Mouse (Mus musculus): ENCODE results near the gene Smdt1.
A peak's percentile ranks its signal among the peaks of the same experiment; 100 is the strongest.

Gene Smdt1

DNA sequence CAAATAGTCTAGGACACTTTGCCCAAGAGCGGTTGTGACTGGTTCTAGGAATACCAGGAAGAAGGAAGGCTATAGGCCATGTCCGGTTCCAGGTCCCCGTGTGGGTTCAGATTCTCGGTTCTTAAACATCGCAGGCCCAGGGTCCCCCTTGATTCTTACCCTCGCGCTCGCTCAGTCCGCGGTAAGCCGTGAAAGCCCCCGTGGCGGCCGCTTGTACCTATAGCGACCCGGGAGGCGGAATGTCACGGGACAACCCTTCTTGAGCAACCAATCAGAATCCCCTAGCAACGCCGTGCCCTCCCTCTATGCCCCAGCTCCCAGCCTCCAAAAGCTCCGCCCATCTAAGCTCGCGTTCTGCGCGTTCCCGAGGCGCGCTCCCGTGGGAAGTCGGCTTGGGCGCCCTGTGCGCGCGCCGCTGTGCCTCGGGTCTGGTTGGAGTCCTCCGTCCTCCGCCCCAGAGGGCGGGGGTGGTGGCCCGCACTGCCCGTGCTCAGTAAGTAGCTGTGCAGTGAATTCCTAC lies at the start of gene Smdt1, which contains the start of the genes Naga and Pheta2:
Gene Smdt1 (plus strand): TSS at position 367 of the 520 bp plus-strand sequence.
Gene Naga (minus strand): TSS at position 333 of the 520 bp plus-strand sequence.
Gene Pheta2 (plus strand): TSS at position 350 of the 520 bp plus-strand sequence.
- peak; percentile 98 for DNase-seq (ENCODE audit: inconsistent ontology term)

DNA sequence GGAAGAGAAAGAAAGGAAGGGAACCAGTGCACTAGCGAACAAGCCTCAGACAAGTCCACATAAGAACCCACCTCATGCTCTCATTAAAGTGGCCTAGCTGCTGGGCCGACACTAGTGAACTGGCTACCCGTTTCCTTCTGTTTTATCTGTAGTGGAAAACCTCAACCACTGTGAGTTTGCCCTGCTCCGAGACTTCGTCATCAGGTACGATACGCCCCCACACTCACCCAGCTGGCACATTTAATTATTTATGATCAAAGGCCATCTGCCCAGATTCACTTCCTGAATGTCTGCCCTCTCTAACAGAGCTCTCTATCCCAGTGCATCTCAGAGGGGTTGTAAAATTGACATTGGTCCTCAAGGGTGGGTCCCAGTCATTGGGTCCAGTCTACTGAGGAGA lies 48.5 kb upstream of the Smdt1 start:
- DNase-seq (ENCODE audit: inconsistent ontology term), result no peak

- DNase-seq (ENCODE audit: inconsistent ontology term), result no peak
Measured at GRCm38 (mm10) chr15:82292851-82293250, 45.9 kb upstream of the Smdt1 start.

DNA sequence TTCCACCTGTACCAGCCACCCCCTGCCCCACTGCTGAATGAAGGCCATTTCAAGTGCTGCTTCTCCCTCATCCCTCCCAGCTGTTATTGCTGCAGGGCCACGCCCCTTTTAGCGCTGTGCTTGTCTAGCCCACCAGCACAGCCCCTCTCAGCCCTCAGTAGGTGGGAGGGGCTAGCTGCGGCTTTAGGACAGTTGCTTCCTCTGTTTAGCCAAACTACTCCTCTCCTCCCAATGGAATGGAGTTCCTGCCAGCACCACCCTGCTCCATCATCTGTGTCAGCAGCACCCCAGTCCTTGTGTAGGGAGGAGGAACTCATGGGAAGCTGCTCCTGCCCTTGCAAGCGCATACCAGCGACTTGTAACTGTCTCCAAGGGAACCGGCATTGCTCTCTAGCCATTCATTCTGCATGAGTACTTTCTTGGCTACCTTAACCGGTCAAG lies 45.5 kb upstream of the Smdt1 start:
- peak; percentile 54 for DNase-seq (ENCODE audit: inconsistent ontology term)

DNA sequence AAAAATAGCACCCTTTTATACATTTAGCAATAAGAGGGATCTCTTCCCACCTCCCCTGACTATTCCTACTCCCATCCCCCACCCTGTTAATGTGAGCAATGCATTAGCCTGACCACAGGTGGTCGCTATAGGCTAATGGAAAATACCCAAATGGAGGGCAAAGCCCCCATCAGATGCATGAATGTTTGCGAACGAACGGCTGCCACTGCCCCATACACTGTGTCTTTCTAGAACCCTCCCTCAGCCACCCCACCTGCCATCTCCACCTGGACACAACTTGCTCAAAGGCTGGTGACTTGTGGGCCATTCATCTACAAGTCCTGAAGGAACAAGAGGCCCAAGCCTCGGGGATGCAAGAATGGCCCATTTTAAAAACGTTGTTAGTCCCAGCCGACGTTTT lies 44.7 kb upstream of the Smdt1 start:
- DNase-seq (ENCODE audit: inconsistent ontology term), result no peak

DNA sequence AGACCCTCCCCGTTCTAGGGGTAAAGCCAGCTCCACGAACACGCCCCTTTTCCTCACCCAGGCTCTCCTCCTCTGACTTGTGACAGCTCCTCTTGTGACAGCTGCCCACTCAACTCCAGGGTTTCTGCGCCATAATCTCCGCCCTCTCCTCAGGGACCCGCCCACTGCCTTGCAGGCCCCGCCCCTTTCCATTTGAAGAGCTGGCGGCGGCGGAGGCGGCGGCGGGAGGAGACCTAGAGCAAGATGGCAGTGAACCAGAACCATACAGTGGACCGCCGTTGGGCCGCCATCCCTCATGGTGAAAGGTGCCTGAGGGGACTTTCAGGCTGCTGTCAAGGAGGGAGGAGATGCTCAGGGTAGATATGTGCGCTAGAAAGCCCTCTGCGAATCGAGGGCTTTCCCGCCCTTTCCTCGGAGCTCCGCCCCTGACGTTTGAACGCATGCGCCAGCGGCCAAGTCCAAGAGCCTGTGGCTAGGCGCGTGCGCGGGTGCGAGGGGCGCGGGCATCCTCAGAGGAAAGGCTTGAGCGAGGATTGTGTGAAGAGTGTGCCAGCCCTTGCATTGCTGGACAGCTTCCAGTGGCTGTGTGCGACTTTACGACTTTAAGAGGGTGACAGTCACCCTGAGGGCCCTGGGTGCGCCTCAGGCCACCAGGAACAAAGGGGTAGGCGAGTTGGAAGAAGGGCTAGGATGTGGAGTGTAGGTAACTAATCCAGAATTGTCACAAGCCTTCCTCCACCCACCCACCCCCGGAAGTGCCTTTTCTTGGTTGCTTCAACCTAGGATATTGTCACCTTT lies 39.8 kb upstream of the Smdt1 start, which contains the start of gene Wbp2nl:
Gene Wbp2nl (plus strand): TSS at position 191 of the 798 bp plus-strand sequence.
- no peak for DNase-seq (ENCODE audit: inconsistent ontology term)

GRCm38 (mm10) chr15:82307107-82307506 lies 31.7 kb upstream of the Smdt1 start:
- no peak for DNase-seq (ENCODE audit: inconsistent ontology term)

- no peak for DNase-seq (ENCODE audit: inconsistent ontology term)
Measured at GRCm38 (mm10) chr15:82308416-82308815, 30.3 kb upstream of the Smdt1 start.

DNA sequence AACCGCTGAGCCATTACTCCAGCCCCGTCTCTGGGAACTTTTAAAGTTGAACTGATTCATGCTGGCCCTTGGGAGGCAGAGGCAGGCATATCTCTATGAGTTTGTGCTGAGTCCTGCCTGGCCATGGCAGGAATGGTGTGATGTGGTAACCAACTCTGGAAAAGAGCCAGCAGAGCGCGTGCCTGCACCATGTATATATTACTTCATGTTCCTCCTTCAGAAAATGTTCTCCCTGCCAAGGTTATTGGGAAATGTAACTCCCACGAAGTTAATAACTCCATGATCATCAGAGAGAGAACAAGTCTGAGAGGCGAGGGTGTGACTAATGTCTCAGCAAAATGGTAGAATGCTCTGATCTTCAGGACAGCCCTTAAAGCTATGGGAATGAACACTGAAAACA lies 20.9 kb upstream of the Smdt1 start:
- DNase-seq (ENCODE audit: inconsistent ontology term), result no peak

- no peak for DNase-seq (ENCODE audit: inconsistent ontology term)
Measured at GRCm38 (mm10) chr15:82319613-82320012, 19.1 kb upstream of the Smdt1 start.

GRCm38 (mm10) chr15:82322195-82322594 lies 16.6 kb upstream of the Smdt1 start:
- no peak for DNase-seq (ENCODE audit: inconsistent ontology term)

DNA sequence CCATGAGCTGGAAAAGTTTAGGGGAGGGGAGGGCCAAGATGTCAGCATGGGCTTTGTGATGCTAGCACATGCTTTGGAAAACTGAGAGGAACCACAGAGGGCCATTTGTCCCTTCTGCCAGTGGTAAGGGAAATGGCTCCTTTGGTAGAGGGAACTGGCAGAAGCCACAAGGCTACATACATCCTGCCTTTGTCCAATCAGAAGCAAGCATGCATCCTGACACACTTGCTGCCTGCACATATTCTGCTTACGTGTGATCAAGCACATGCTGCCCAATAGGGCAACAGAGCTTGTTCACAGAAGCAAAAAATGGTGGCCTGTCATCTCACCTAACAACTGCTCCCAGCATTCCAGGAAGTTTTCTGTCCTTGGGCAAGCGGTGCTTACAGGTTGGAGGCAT lies 13.4 kb upstream of the Smdt1 start:
- DNase-seq (ENCODE audit: inconsistent ontology term), result no peak

DNA sequence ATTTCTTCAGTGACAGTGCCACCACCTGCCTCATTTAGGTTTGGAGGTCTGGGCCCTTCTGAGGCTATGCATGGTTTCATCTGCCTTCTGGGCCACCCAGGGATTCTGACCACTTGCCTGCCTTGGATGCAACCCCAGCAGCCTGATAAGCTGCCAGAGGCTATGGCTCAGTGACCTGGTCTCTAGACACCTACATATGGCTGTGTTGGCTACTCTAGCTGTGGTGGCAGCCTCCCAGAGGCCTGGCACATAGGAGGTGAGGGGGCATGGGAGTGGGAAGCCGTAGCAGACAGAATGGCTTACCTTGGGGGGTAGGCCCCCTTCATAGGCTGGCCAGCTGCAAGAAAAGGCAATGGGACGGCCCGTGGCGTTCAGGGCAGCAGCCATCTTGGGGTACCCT lies 3.6 kb upstream of the Smdt1 start:
- no peak for DNase-seq (ENCODE audit: inconsistent ontology term)

- no peak for DNase-seq (ENCODE audit: inconsistent ontology term)
Measured at GRCm38 (mm10) chr15:82336629-82337028, 2.1 kb upstream of the Smdt1 start.

GRCm38 (mm10) chr15:82337875-82338274 lies 884 bp upstream of the Smdt1 start:
- DNase-seq (ENCODE audit: inconsistent ontology term), result no peak

- no peak for DNase-seq (ENCODE audit: inconsistent ontology term)
Measured at GRCm38 (mm10) chr15:82339150-82339549, 391 bp downstream of the Smdt1 start.

DNA sequence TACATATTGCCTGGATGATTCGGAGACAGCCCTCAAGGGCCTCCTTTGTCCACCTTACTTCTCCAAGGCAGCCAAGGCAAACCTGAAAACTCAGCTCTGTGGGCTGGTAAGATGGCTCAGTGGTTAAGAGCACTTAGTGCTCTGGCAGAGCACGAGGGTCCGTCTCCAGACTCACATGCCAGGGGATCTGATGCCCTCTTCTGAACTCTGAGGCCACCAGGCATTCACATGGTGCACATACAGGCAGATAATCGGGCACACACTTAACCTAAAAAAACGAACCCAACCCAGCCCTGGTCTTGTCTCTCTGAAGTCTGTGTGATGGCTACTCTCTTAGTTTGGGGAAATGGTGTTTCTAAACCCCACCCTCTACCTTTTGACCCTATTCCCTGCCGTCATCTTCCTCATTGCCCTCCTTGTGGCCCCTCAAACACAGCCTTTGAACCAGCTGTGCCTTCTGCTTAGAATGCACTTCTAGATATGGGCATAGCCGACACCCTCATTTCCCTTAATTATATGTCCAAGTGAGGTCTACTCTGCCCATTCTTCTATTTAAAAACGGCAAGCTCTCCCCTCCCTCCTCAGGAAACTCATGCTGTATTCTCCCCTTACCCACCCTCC lies 985 bp downstream of the Smdt1 start:
- no peak for DNase-seq (ENCODE audit: inconsistent ontology term)

- no peak for DNase-seq (ENCODE audit: inconsistent ontology term)
Measured at GRCm38 (mm10) chr15:82340414-82341035, 1.8 kb downstream of the Smdt1 start.

GRCm38 (mm10) chr15:82341036-82341501 lies 2.3 kb downstream of the Smdt1 start:
- DNase-seq (ENCODE audit: inconsistent ontology term), result peak; percentile 42

GRCm38 (mm10) chr15:82341675-82342542 lies 3.1 kb downstream of the Smdt1 start:
- DNase-seq (ENCODE audit: inconsistent ontology term), result no peak

DNA sequence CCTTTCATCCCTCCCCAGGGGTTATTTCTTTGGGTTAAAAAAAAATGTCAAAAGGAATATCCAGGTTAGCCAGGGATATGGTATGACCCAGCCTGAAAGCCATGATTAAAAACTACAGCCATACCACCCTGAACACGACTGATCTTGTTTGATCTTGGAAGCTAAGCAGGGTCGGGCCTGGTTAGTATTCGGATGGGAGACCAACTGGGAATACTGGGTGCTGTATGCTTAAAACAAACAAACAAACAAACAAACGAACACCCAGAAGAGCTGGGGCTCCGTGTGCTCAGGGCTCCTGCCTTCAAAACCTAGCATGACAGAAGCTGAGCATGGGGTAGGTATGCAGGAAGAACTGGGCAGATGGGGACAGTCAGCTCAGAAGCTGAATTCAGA lies 3.8 kb downstream of the Smdt1 start:
- DNase-seq (ENCODE audit: inconsistent ontology term), result no peak

Data from Muller cell, postnatal 12 days (primary cell).